Mouse (Mus musculus) hindbrain, embryonic 14.5 days (tissue): ENCODE data around the gene Pphln1. TPM values are rescaled to one million over a fixed set of nuclear protein-coding genes. Genes with fewer than 3 reads are reported as not detected.

Source experiments
- ATAC-seq: fragments of 200-750 bp; cut with Nextera tagmentation; 2 replicates; pipeline ENCODE4 v1.8.0; 2017; ENCODE audit warnings: moderate number of reproducible peaks, mild to moderate bottlenecking, moderate TSS enrichment, moderate library complexity; ENCODE audit not compliant: low FRiP score
- DNase-seq: peaks from one replicate; pipeline ENCODE4 v3.0.0-alpha.2; 2015; ENCODE audit warnings: low spot score
- H3K27ac ChIP-seq: fragments of 300-500 bp; sonication (generic); 2 replicates; pipeline ENCODE4 v1.5.1; 2014; ENCODE audit warnings: mild to moderate bottlenecking, moderate library complexity
- H3K27me3 ChIP-seq: fragments of 300-500 bp; sonication (generic); 2 replicates; pipeline ENCODE4 v1.6.1; 2014; ENCODE audit warnings: mild to moderate bottlenecking, low read length, mixed read lengths; ENCODE audit not compliant: control insufficient read depth, insufficient read depth
- H3K36me3 ChIP-seq: fragments of 300-500 bp; sonication (generic); replicated peaks from 2 replicates; pipeline ENCODE4 v1.6.1; 2014; ENCODE audit not compliant: control insufficient read depth, insufficient read depth
- H3K4me1 ChIP-seq: fragments of 300-500 bp; sonication (generic); replicated peaks from 2 replicates; pipeline ENCODE4 v1.6.1; 2014; ENCODE audit warnings: antibody characterized with exemption, low read length, mixed read lengths; ENCODE audit not compliant: control insufficient read depth, insufficient read depth
- H3K4me2 ChIP-seq: fragments of 300-500 bp; sonication (generic); replicated peaks from 2 replicates; pipeline ENCODE4 v1.6.1; 2014; ENCODE audit warnings: mild to moderate bottlenecking, moderate library complexity
- H3K4me3 ChIP-seq: fragments of 300-500 bp; sonication (generic); replicated peaks from 2 replicates; pipeline ENCODE4 v1.5.1; 2014; ENCODE audit warnings: mild to moderate bottlenecking, low read length
- H3K9ac ChIP-seq: fragments of 300-500 bp; sonication (generic); 2 replicates; pipeline ENCODE4 v1.6.1; 2014
- H3K9me3 ChIP-seq: fragments of 300-500 bp; sonication (generic); 2 replicates; pipeline ENCODE4 v1.6.1; 2016; ENCODE audit warnings: low read length; ENCODE audit not compliant: control insufficient read depth
- WGBS: fragments of 180-500 bp; shearing (Covaris S2); extraction: QIAGEN DNeasy Blood & Tissue Kit; methylation state at CpG from one replicate; pipeline ENCODE4 v1.1.7; 2014; 5-methylcytosine and 5-hydroxymethylcytosine counted together
- polyA plus RNA-seq: library from polyadenylated mRNA; unstranded; fragments of >200 nt; fragmentation: Nextera tagmentation; extraction: Ambion mirVana; gene quantifications from 2 replicates; pipeline ENCODE4 v1.2.1, GENCODE M21; 2014

Pphln1 gene
- polyA plus RNA-seq, 1 experiment from 2014 or later: 28.6 TPM

DNA sequence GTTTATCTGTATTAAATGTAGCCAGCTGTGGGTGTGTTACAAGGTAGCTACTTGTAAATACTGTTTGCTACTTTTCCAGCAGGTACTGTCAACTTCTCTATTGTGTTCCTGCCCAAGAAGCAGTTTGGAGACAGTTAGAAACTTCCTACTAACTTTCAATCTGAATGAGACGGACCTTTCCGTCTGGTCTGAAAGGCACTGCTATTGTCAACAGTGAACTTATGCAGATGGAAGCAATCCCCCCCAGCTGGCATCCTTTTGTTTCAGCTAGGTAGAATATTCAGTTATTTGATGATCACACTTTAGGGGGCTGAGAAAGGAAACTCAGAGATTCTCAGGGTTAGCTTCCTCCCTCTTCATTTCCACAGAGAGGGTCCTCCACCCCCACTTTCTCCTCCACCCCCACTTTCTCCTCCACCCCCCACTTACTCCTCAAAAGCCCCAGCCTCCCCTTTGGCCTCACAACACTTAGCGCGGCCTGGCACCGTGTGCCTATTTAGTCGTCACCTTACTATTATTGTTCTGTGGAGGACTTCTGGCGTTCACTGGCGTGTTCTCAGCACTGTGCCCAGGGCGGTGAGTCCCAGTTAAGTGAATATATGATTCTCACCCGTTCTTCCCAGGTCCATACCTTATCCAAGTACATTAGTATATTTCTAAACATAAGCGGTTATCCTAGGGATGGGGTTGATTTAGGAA is 123.1 kb downstream of the Pphln1 start:
- Histone ChIP-seq H3K9me3 (no peaks in the 10 kb centered on the region), H3K4me1 (peaks cover 15% of the 10 kb centered on the region), H3K4me3 (no peak overlapping the region), H3K4me2 (no peak overlapping the region), H3K27ac (no peak overlapping the region), H3K27me3 (peaks cover 26% of the 10 kb centered on the region), H3K9ac (no peak overlapping the region), H3K36me3 (no peaks in the 10 kb centered on the region)
- DNase-seq (no peak), ATAC-seq (no peak)
- WGBS: 29% methylated on average over 11 of the region's 11 CpGs

DNA sequence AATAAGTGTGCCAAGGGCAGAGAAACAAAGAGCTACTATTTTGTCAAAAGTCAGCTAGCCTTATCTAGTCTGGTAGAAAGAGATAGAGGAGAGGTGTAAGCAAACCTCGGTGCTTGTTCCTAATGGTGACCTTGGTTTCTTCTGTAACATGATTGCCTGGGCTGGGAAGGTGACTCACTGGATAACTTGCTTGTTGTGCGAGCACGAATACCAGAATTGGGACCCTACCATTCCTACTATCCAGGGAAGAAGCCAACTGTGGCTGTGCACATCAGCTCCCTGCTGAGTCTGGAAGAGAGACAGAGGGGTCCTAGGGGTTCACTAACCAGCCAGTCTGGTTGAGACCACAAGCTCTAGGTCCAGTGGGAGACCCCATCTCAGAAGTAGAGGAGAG is 123.6 kb downstream of the Pphln1 start:
- H3K9ac ChIP-seq: no peak overlapping the region
- peaks cover 15% of the 10 kb centered on the region for H3K4me1 ChIP-seq
- WGBS: 43% methylated on average over 3 of the region's 3 CpGs
- H3K36me3 ChIP-seq: no peaks in the 10 kb centered on the region
- no peak for DNase-seq
- no peaks in the 10 kb centered on the region for H3K9me3 ChIP-seq
- no peak overlapping the region for H3K4me2 ChIP-seq
- H3K27me3 ChIP-seq: peaks cover 26% of the 10 kb centered on the region
- no peak for ATAC-seq
- H3K4me3 ChIP-seq: no peak overlapping the region
- no peak overlapping the region for H3K27ac ChIP-seq

DNA sequence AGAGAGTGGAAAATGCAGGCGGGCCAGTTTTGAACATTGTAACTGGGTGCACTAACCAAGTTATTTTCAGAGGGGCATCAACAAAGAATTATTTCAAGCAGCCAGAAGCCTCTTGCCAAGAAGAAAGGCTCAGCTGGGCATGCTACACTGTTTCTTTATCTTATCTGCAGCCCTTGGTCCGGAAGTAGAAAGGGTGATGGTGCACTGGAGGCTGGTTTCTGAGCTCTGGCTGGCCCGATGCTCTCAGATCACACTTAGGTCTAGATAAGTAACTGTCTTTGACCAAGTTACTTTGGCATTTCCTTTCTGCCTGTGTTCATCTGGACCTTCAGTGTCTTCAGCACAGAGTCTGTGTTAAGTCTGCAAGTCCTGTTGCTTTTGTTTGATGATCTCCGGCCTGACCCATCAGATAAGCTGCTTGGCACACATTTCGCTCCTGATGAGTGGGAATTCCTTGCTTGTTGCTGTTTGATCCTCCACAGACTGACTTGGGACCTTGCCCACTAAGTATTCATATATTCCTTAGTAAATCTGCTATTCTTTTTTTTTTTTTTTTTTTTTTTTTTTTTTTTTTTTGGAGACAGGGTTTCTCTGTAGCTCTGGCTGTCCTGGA is 127.3 kb downstream of the Pphln1 start:
- DNase-seq: no peak
- Histone ChIP-seq H3K36me3 (no peaks in the 10 kb centered on the region), H3K4me2 (no peak overlapping the region), H3K9me3 (no peaks in the 10 kb centered on the region), H3K27me3 (peaks cover 16% of the 10 kb centered on the region), H3K4me3 (no peak overlapping the region), H3K27ac (no peak overlapping the region), H3K4me1 (peaks cover 5% of the 10 kb centered on the region), H3K9ac (no peak overlapping the region)
- no peak for ATAC-seq
- WGBS: 88% methylated on average over 5 of the region's 5 CpGs

DNA sequence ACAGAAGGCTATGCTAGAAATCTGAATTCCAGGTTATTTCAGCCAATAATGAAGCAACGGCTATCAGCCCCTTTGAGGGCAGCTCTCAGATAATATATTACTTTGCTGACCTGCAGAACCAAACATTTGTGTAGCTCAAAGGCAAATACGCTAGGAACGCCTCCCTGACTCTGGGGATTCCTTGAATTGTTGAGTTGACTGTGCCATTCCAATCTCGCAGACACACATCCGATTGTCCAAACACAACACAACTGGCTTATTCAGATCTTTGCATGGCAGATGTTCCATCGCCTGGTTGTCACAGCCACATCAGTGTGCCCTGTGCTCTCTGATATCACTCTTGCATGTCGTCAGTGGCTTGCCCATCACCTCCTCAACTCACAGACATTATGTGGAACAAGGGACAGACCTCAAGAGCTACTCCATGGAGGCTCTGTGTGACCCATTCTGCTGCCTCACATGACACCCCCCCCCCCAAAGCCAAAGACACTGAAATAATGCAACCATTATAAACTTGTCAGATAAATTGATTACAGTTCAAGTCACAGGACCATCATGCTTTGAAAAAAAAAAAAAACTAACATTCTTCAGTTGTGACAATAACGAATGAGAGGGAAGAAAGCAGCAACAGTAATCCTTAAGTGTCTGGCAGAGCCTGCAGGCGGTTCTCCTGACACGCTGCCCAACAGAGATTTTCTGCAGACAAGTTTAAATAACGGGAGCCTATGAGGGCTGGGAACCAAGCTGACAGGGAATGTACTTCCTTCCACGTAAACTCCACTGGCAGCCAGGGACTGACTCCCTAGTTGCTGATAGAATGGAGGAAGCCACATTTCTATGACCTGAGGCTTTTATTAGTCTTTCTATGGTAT is 131.9 kb downstream of the Pphln1 start:
- Histone ChIP-seq H3K27me3 (no peaks in the 10 kb centered on the region), H3K9me3 (no peaks in the 10 kb centered on the region), H3K4me3 (no peak overlapping the region), H3K4me2 (no peak overlapping the region), H3K4me1 (peaks cover 5% of the 10 kb centered on the region), H3K27ac (no peak overlapping the region), H3K9ac (no peak overlapping the region), H3K36me3 (no peaks in the 10 kb centered on the region)
- 31% methylated on average over 12 of the region's 12 CpGs for WGBS
- DNase-seq (no peak), ATAC-seq (no peak)

GRCm38 (mm10) chr15:93530703-93531032 is 132.5 kb downstream of the Pphln1 start:
- H3K4me1 ChIP-seq: peaks cover 5% of the 10 kb centered on the region
- 72% methylated on average over 3 of the region's 3 CpGs for WGBS
- H3K9ac ChIP-seq: no peak overlapping the region
- DNase-seq (no peak), ATAC-seq (no peak)
- no peaks in the 10 kb centered on the region for H3K27me3 ChIP-seq
- H3K4me2 ChIP-seq: no peak overlapping the region
- H3K4me3 ChIP-seq: no peak overlapping the region
- H3K9me3 ChIP-seq: no peaks in the 10 kb centered on the region
- no peaks in the 10 kb centered on the region for H3K36me3 ChIP-seq
- no peak overlapping the region for H3K27ac ChIP-seq

GRCm38 (mm10) chr15:93536191-93536590 is 138.0 kb downstream of the Pphln1 start:
- WGBS: 77% methylated on average over 4 of the region's 4 CpGs
- Histone ChIP-seq H3K27me3 (no peaks in the 10 kb centered on the region), H3K4me1 (no peaks in the 10 kb centered on the region), H3K9ac (no peak overlapping the region), H3K9me3 (no peaks in the 10 kb centered on the region), H3K36me3 (no peaks in the 10 kb centered on the region), H3K4me3 (no peak overlapping the region), H3K4me2 (no peak overlapping the region), H3K27ac (no peak overlapping the region)
- no peak for ATAC-seq
- no peak for DNase-seq

GRCm38 (mm10) chr15:93537745-93538144 is 139.6 kb downstream of the Pphln1 start:
- Histone ChIP-seq H3K27ac (no peak overlapping the region), H3K27me3 (no peaks in the 10 kb centered on the region), H3K4me1 (no peaks in the 10 kb centered on the region), H3K9me3 (no peaks in the 10 kb centered on the region), H3K36me3 (no peaks in the 10 kb centered on the region), H3K9ac (no peak overlapping the region), H3K4me2 (no peak overlapping the region), H3K4me3 (no peak overlapping the region)
- DNase-seq (no peak), ATAC-seq (no peak)
- WGBS: 80% methylated on average over 7 of the region's 7 CpGs

DNA sequence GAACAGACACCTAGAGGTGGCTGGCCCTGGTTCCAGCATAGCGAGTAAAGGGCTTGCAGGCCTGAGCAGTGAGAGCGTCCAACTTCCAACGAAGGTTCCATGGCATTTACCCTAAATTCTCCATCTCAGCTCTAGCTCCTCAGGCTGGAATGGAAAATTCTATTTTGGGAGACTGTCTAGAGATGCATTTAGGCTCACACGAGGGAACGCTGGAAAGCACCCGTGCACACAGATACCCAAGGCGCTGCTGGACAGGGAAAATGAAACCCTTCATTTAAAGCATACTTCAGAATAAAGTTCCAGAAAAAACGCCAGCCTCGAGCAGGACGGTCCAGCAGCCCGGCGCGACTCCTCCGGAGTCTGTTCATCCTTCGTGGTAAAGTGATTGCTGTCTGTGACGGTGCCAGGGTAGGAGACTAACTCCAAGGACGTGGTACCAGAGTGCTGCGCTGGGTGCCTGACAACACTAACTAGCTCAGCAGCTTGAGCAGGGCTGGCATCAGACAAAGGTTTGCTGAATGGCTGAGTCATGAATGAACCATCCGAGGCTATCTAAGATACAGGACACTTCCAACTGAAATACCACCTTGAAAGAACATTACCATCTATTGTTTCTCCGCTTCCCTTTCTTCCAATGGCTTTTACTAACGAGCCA is 140.5 kb downstream of the Pphln1 start:
- no peaks in the 10 kb centered on the region for H3K9me3 ChIP-seq
- no peak overlapping the region for H3K4me2 ChIP-seq
- H3K36me3 ChIP-seq: no peaks in the 10 kb centered on the region
- no peak overlapping the region for H3K9ac ChIP-seq
- H3K27ac ChIP-seq: no peak overlapping the region
- no peak for ATAC-seq
- H3K4me1 ChIP-seq: no peaks in the 10 kb centered on the region
- DNase-seq: no peak
- no peaks in the 10 kb centered on the region for H3K27me3 ChIP-seq
- WGBS: 83% methylated on average over 21 of the region's 21 CpGs
- H3K4me3 ChIP-seq: no peak overlapping the region

- 80% methylated on average over 3 of the region's 3 CpGs for WGBS
- ATAC-seq (no peak), DNase-seq (no peak)
- Histone ChIP-seq H3K9ac (no peak overlapping the region), H3K4me2 (no peak overlapping the region), H3K4me3 (no peak overlapping the region), H3K27me3 (no peaks in the 10 kb centered on the region), H3K27ac (no peak overlapping the region), H3K9me3 (no peaks in the 10 kb centered on the region), H3K4me1 (no peaks in the 10 kb centered on the region), H3K36me3 (no peaks in the 10 kb centered on the region)
Measured at GRCm38 (mm10) chr15:93539415-93539814, 141.3 kb downstream of the Pphln1 start.
